Comparison of ENCODE assay signal across 11 mouse cellular contexts in genomic region chr1:132727548-132727947, GRCm38 (mm10). TPM values are rescaled to one million over a fixed set of nuclear protein-coding genes. Genes with fewer than 3 reads are reported as not detected.
DNase-seq lines count a peak whose midpoint lies in the region; ATAC-seq lines count a peak whose summit lies in the region.
"Had no signal": no experiment of that assay in that cellular context is flagged by ENCODE, and none has a peak within 500 bp of the region (broad histone marks: within the 10 kb centered on the region; RNA-seq: fewer than 3 reads in every experiment).

No protein-coding gene starts in this region.

- peak; percentile 35; the same call in 1 of the 2 replicates for ATAC-seq in forebrain, embryonic 14.5 days
- ATAC-seq in forebrain, embryonic 11.5 days (replicated peaks; ENCODE audit: low FRiP score): no peak
- no peak for ATAC-seq in intestine, embryonic 15.5 days

- no peak overlapping the region for H3K9ac ChIP-seq in forebrain, embryonic 14.5 days (ENCODE audit: low read length)
- H3K9ac ChIP-seq in forebrain, embryonic 11.5 days (ENCODE audit: low read length): no peak overlapping the region
- no peak overlapping the region for H3K9ac ChIP-seq in intestine, embryonic 15.5 days
- H3K9ac ChIP-seq: liver, embryonic 13.5 days had no signal

- peaks cover 15% of the 10 kb centered on the region; the same call in 1 of the 2 replicates for H3K4me1 ChIP-seq in forebrain, embryonic 14.5 days (ENCODE audit: control insufficient read depth, insufficient read depth, low read length)
- no peaks in the 10 kb centered on the region for H3K4me1 ChIP-seq in forebrain, embryonic 11.5 days (replicated peaks; ENCODE audit: control insufficient read depth, insufficient read depth, low read length)
- H3K4me1 ChIP-seq in intestine, embryonic 15.5 days (replicated peaks): no peaks in the 10 kb centered on the region
- H3K4me1 ChIP-seq: liver, embryonic 13.5 days had no signal

- no peaks in the 10 kb centered on the region for H3K36me3 ChIP-seq in forebrain, embryonic 14.5 days (ENCODE audit: control insufficient read depth, insufficient read depth, low read length)
- H3K36me3 ChIP-seq in forebrain, embryonic 11.5 days (ENCODE audit: control insufficient read depth, insufficient read depth, low read length): no peaks in the 10 kb centered on the region
- H3K36me3 ChIP-seq in intestine, embryonic 15.5 days: no peaks in the 10 kb centered on the region
- H3K36me3 ChIP-seq: liver, embryonic 13.5 days had no signal

- peak; percentile 45 for DNase-seq in forebrain, embryonic 14.5 days (ENCODE audit: low spot score)
- DNase-seq in forebrain, embryonic 11.5 days (ENCODE audit: low spot score): no peak
- peak; percentile 15 for DNase-seq in 3T3-L1 (ENCODE audit: low read depth, low spot score)
- peak; percentile 66 for DNase-seq in cerebellum, adult 9-11 months
- DNase-seq in left cerebral cortex, postnatal 10 days (ENCODE audit: extremely low spot score in 1 of 2, low spot score in 2 of 2): peak; percentile 38 to 54
- DNase-seq in embryo, embryonic 9.5 days (ENCODE audit: extremely low spot score): no peak
- DNase-seq in retina, embryonic 14.5 days (ENCODE audit: low spot score): no peak
- DNase-seq: kidney, adult 2 months; liver, embryonic 13.5 days had no signal

- 14% methylated on average over 2 of the region's 2 CpGs for WGBS in forebrain, embryonic 14.5 days
- WGBS in forebrain, embryonic 11.5 days: 50% methylated on average over 2 of the region's 2 CpGs
- WGBS in intestine, embryonic 15.5 days: 43% methylated on average over 2 of the region's 2 CpGs

- no peaks in the 10 kb centered on the region for H3K27me3 ChIP-seq in forebrain, embryonic 14.5 days (replicated peaks; ENCODE audit: control insufficient read depth, insufficient read depth, low read length)
- H3K27me3 ChIP-seq in forebrain, embryonic 11.5 days (ENCODE audit: control insufficient read depth, insufficient read depth, low read length): no peaks in the 10 kb centered on the region
- H3K27me3 ChIP-seq in intestine, embryonic 15.5 days (replicated peaks): no peaks in the 10 kb centered on the region
- H3K27me3 ChIP-seq: liver, embryonic 13.5 days had no signal

- intact Hi-C loops in left cerebral cortex, postnatal 10 days (cut with DNase I): no loop called here

- no peak overlapping the region for H3K27ac ChIP-seq in forebrain, embryonic 14.5 days (ENCODE audit: low read depth, low read length)
- no peak overlapping the region for H3K27ac ChIP-seq in forebrain, embryonic 11.5 days (ENCODE audit: low read depth, low read length)
- H3K27ac ChIP-seq in intestine, embryonic 15.5 days: no peak overlapping the region
- H3K27ac ChIP-seq: liver, embryonic 13.5 days had no signal

- H3K9me3 ChIP-seq in forebrain, embryonic 14.5 days (replicated peaks; ENCODE audit: control insufficient read depth, low read length): no peaks in the 10 kb centered on the region
- H3K9me3 ChIP-seq in forebrain, embryonic 11.5 days (ENCODE audit: control insufficient read depth, low read length): no peaks in the 10 kb centered on the region
- no peaks in the 10 kb centered on the region for H3K9me3 ChIP-seq in intestine, embryonic 15.5 days
- H3K9me3 ChIP-seq: liver, embryonic 13.5 days had no signal

- no peak overlapping the region for H3K4me3 ChIP-seq in forebrain, embryonic 14.5 days (ENCODE audit: low read depth, low read length)
- H3K4me3 ChIP-seq in forebrain, embryonic 11.5 days (ENCODE audit: low read depth, low read length): no peak overlapping the region
- H3K4me3 ChIP-seq in intestine, embryonic 15.5 days (replicated peaks): no peak overlapping the region
- H3K4me3 ChIP-seq: liver, embryonic 13.5 days had no signal

- no peak overlapping the region for H3K4me2 ChIP-seq in forebrain, embryonic 14.5 days (ENCODE audit: low read length)
- no peak overlapping the region for H3K4me2 ChIP-seq in forebrain, embryonic 11.5 days (ENCODE audit: low read depth, low read length, severe bottlenecking)
- no peak overlapping the region for H3K4me2 ChIP-seq in intestine, embryonic 15.5 days (replicated peaks)
- H3K4me2 ChIP-seq: liver, embryonic 13.5 days had no signal

RNA-seq across cellular contexts. Expression of gene Nfasc, which starts 14.0 kb away (rescaled TPM):
- polyA plus RNA-seq in forebrain, embryonic 14.5 days (2014; fragmentation: Nextera tagmentation; extraction: Ambion mirVana): 26.9 and 40.3 TPM in 2 replicates
- 19.9 and 21.9 TPM in 2 replicates for polyA plus RNA-seq in forebrain, embryonic 11.5 days (2014; fragmentation: Nextera tagmentation; extraction: Ambion mirVana)
- total RNA-seq in left cerebral cortex, postnatal 10 days (2021): 100 to 1,000 TPM; 125 to 134 TPM
- 2.9 and 4.3 TPM in 2 replicates for polyA plus RNA-seq in intestine, embryonic 15.5 days (2015; fragmentation: Nextera tagmentation; extraction: Ambion mirVana)
- total RNA-seq: megakaryocyte progenitor cell, adult 5-6 weeks had no signal

Comparison
In these comparisons a context has a peak if more than half of its experiments do, and no peak if none do; other contexts are left out.
1. DNase-seq: peak in forebrain, embryonic 14.5 days (single experiment), 3T3-L1 (single experiment), cerebellum, adult 9-11 months (single experiment) and left cerebral cortex, postnatal 10 days (2 of 2); none in forebrain, embryonic 11.5 days (single experiment), embryo, embryonic 9.5 days (single experiment) and retina, embryonic 14.5 days (single experiment).